Mouse (Mus musculus) liver, postnatal 0 days (tissue): ENCODE measurements at regions not wholly inside any gene's neighbourhood (a gene's known extent, or its start where the extent isn't known, plus 50 kb on each side); places are given as distances from the start of the nearest gene placed in this dataset.

Source experiments
- ATAC-seq: fragments of 200-750 bp; cut with Nextera tagmentation; 2 replicates; pipeline ENCODE4 v1.8.0; 2017; ENCODE audit warnings: mild to moderate bottlenecking, moderate library complexity
- DNase-seq: peaks from one replicate; pipeline ENCODE4 v3.0.0-alpha.2; 2016
- H3K27ac ChIP-seq: fragments of 300-500 bp; sonication (generic); 2 replicates; pipeline ENCODE4 v1.5.1; 2014; ENCODE audit warnings: antibody characterized with exemption, moderate library complexity, mild to moderate bottlenecking, low read depth
- H3K27me3 ChIP-seq: fragments of 300-500 bp; sonication (generic); 2 replicates; pipeline ENCODE4 v1.6.1; 2014; ENCODE audit warnings: low read length, control low read depth, mixed read lengths; ENCODE audit not compliant: insufficient read depth
- H3K36me3 ChIP-seq: fragments of 300-500 bp; sonication (generic); replicated peaks from 2 replicates; pipeline ENCODE4 v1.6.1; 2014; ENCODE audit warnings: mild to moderate bottlenecking, control low read depth, low read length, moderate library complexity, mixed read lengths; ENCODE audit not compliant: insufficient read depth
- H3K4me1 ChIP-seq: fragments of 300-500 bp; sonication (generic); 2 replicates; pipeline ENCODE4 v1.6.1; 2014; ENCODE audit warnings: antibody characterized with exemption, mild to moderate bottlenecking, control low read depth; ENCODE audit not compliant: insufficient read depth
- H3K4me2 ChIP-seq: fragments of 300-500 bp; sonication (generic); 2 replicates; pipeline ENCODE4 v1.6.1; 2014; ENCODE audit warnings: low read depth, mild to moderate bottlenecking, low read length, moderate library complexity, mixed read lengths
- H3K4me3 ChIP-seq: fragments of 300-500 bp; sonication (generic); 2 replicates; pipeline ENCODE4 v1.5.1; 2014; ENCODE audit warnings: low read depth, low read length
- H3K9ac ChIP-seq: fragments of 300-500 bp; sonication (generic); replicated peaks from 2 replicates; pipeline ENCODE4 v1.6.1; 2014; ENCODE audit warnings: mild to moderate bottlenecking, moderate library complexity
- H3K9me3 ChIP-seq: fragments of 300-500 bp; sonication (generic); 2 replicates; pipeline ENCODE4 v1.6.1; 2016; ENCODE audit warnings: mild to moderate bottlenecking, control low read depth, low read length, mixed read lengths
- CTCF ChIP-seq: sonication (generic); IDR thresholded peaks from 2 replicates; pipeline ENCODE4 v1.5.1; 2016; ENCODE audit warnings: antibody characterized with exemption, low read depth
- EP300 ChIP-seq: IDR thresholded peaks from 2 replicates; pipeline ENCODE4 v1.6.1; 2016; ENCODE audit warnings: antibody characterized with exemption, low read depth, mild to moderate bottlenecking
- WGBS: fragments of 180-500 bp; shearing (Covaris S2); extraction: QIAGEN DNeasy Blood & Tissue Kit; methylation state at CpG from one replicate; pipeline ENCODE4 v1.1.7; 2014; ENCODE audit not compliant: insufficient replicate concordance; 5-methylcytosine and 5-hydroxymethylcytosine counted together

- DNase-seq = no peak
- WGBS = 72% methylated on average over 2 of the region's 2 CpGs
- Histone ChIP-seq H3K27ac (no peak overlapping the region), H3K4me3 (no peak overlapping the region), H3K9me3 (no peaks in the 10 kb centered on the region; the same call in 1 of the 2 replicates), H3K9ac (no peak overlapping the region), H3K4me1 (no peaks in the 10 kb centered on the region), H3K27me3 (no peaks in the 10 kb centered on the region), H3K4me2 (no peak overlapping the region), H3K36me3 (no peaks in the 10 kb centered on the region)
- TF ChIP-seq CTCF (no peak), EP300 (no peak)
- no peak for ATAC-seq
Measured at GRCm38 (mm10) chr4:23668896-23669295, 827.4 kb upstream of the Mms22l start.

GRCm38 (mm10) chr4:23703626-23704025, 792.6 kb upstream of the Mms22l start:
- Histone ChIP-seq H3K36me3 (no peaks in the 10 kb centered on the region), H3K4me2 (no peak overlapping the region), H3K4me1 (no peaks in the 10 kb centered on the region), H3K9me3 (no peaks in the 10 kb centered on the region), H3K4me3 (no peak overlapping the region), H3K27ac (no peak overlapping the region), H3K27me3 (no peaks in the 10 kb centered on the region), H3K9ac (no peak overlapping the region)
- DNase-seq = no peak
- no peak for ATAC-seq
- TF ChIP-seq CTCF = no peak

- Histone ChIP-seq H3K4me1 (no peaks in the 10 kb centered on the region), H3K36me3 (no peaks in the 10 kb centered on the region), H3K4me3 (no peak overlapping the region), H3K27ac (no peak overlapping the region), H3K27me3 (no peaks in the 10 kb centered on the region), H3K9me3 (no peaks in the 10 kb centered on the region), H3K9ac (no peak overlapping the region), H3K4me2 (no peak overlapping the region)
- no peak for DNase-seq
- TF ChIP-seq EP300 (no peak), CTCF (no peak)
- ATAC-seq = no peak
- 76% methylated on average over 2 of the region's 2 CpGs for WGBS
Measured at GRCm38 (mm10) chr4:23710716-23711115, 785.5 kb upstream of the Mms22l start.

DNA sequence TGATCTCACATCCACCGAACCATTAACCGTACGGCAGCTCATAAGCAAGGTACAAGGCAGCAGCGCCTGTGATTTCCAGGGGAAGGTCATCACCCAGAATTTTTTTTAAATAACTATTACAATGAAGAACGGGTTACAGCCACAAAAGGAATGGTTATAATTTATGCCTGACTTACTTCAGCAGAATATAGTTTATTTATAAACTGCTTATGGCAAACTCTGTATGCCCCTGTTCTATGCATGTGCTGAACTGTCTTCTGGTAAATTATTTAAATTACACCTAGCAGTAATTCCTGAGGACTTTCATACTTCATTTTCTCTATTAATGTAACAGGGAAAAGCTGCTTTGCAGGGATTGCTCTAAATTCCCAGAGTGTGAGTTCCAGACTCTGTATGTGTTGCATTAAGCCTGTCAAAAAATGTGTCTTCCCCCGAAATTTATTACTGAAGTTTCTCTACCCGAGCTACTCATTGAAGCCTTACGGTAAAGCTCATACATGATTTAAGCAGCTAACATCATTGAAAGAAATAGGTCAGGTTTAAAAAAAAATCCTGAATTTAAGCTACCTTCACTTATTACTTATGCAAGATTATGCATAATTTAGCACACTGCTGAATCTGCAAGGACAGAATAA, 782.4 kb upstream of the Mms22l start:
- Histone ChIP-seq H3K27ac (no peak overlapping the region), H3K9me3 (no peaks in the 10 kb centered on the region), H3K4me2 (no peak overlapping the region), H3K4me1 (no peaks in the 10 kb centered on the region), H3K9ac (no peak overlapping the region), H3K27me3 (no peaks in the 10 kb centered on the region), H3K4me3 (no peak overlapping the region), H3K36me3 (no peaks in the 10 kb centered on the region)
- ATAC-seq (no peak), DNase-seq (no peak)
- TF ChIP-seq CTCF = no peak
- no peak for TF ChIP-seq EP300
- WGBS = 80% methylated on average over 8 of the region's 8 CpGs

DNA sequence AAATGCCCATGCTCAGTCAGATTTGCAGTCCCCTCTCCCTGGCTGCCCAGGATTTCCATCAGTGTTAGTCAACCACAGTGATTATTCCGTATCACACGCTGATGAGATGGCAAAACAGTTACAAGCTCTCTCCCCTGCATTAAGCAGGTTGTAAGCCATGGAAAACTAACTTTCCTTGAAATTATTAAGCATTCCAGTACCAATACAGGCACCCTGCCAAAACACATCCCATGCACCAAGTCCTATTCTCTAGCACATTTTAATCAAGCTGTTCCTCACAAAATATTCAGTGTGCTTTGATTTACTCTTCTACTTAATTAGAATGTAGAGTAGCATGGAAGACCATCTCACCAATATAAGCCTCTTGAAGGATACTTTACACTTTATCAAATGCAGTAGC, 768.4 kb upstream of the Mms22l start:
- H3K4me2 ChIP-seq = no peak overlapping the region
- H3K4me1 ChIP-seq = no peaks in the 10 kb centered on the region
- no peaks in the 10 kb centered on the region for H3K27me3 ChIP-seq
- H3K9me3 ChIP-seq = no peaks in the 10 kb centered on the region
- H3K9ac ChIP-seq = no peak overlapping the region
- WGBS = 60% methylated on average over 2 of the region's 2 CpGs
- no peaks in the 10 kb centered on the region for H3K36me3 ChIP-seq
- DNase-seq = no peak
- no peak overlapping the region for H3K4me3 ChIP-seq
- no peak for ATAC-seq
- no peak overlapping the region for H3K27ac ChIP-seq
- TF ChIP-seq CTCF (no peak), EP300 (no peak)

- ATAC-seq (no peak), DNase-seq (no peak)
- TF ChIP-seq CTCF = no peak
- TF ChIP-seq EP300 = no peak
- Histone ChIP-seq H3K9me3 (no peaks in the 10 kb centered on the region), H3K4me1 (no peaks in the 10 kb centered on the region), H3K36me3 (no peaks in the 10 kb centered on the region), H3K4me3 (no peak overlapping the region), H3K27me3 (no peaks in the 10 kb centered on the region), H3K27ac (no peak overlapping the region), H3K4me2 (no peak overlapping the region), H3K9ac (no peak overlapping the region)
- 74% methylated on average over 4 of the region's 4 CpGs for WGBS
Measured at GRCm38 (mm10) chr4:23732471-23732870, 763.8 kb upstream of the Mms22l start.

GRCm38 (mm10) chr4:23744079-23744478, 752.2 kb upstream of the Mms22l start:
- no peaks in the 10 kb centered on the region for H3K4me1 ChIP-seq
- TF ChIP-seq EP300 = no peak
- no peak for TF ChIP-seq CTCF
- ATAC-seq (no peak), DNase-seq (no peak)
- no peaks in the 10 kb centered on the region for H3K27me3 ChIP-seq
- no peak overlapping the region for H3K4me2 ChIP-seq
- no peaks in the 10 kb centered on the region for H3K36me3 ChIP-seq
- H3K27ac ChIP-seq = no peak overlapping the region
- H3K9me3 ChIP-seq = no peaks in the 10 kb centered on the region
- no peak overlapping the region for H3K4me3 ChIP-seq
- 76% methylated on average over 7 of the region's 7 CpGs for WGBS
- no peak overlapping the region for H3K9ac ChIP-seq
